19 mouse cellular contexts compared by ENCODE assay signal in the genomic region with DNA sequence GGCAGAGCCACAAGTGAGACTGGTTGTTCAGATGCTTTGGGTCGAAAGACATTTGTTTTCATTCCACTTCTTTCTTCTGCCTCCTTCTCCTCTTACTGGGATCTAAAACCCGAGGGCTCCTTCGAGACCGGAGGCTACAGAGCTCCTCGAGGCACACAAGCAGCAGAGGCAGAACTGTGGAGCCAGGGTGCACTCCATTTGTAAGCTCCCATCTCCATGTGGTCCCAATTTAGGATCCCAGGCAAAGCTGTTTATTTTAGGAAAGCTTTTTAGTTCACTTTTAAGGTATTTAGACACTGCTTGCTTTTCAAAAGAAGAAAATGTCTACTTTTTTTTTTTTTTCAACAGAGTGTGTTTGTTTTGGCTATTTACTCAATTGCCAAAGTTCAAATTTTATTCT. TPM values are rescaled to one million over a fixed set of nuclear protein-coding genes. Genes with fewer than 3 reads are reported as not detected.
DNase-seq lines count a peak whose midpoint lies in the region; ATAC-seq lines count a peak whose summit lies in the region.
"Had no signal": no experiment of that assay in that cellular context is flagged by ENCODE, and none has a peak within 500 bp of the region (broad histone marks: within the 10 kb centered on the region; RNA-seq: fewer than 3 reads in every experiment).

No protein-coding gene starts in this region.

- DNase-seq in NIH3T3 (ENCODE audit: low read depth) = peak; percentile 74
- no peak for DNase-seq in embryonic facial prominence, embryonic 10.5 days (ENCODE audit: low spot score)
- no peak for DNase-seq in limb, embryonic 10.5 days (ENCODE audit: low spot score)
- no peak for DNase-seq in layer of hippocampus, adult 9-11 months
- DNase-seq in right cerebral cortex, adult 18-20 months = no peak
- DNase-seq: adrenal gland, adult 8-10 months; adrenal gland, postnatal 14 days; adrenal gland, postnatal 36 days; cerebellum, adult 11-12 months; cerebellum, adult 2 months; cerebellum, adult 9-10 months; cerebellum, postnatal 10 days; forebrain, postnatal 0 days had no signal

- H3K4me3 ChIP-seq in embryonic facial prominence, embryonic 10.5 days = no peak overlapping the region
- no peak overlapping the region for H3K4me3 ChIP-seq in embryonic facial prominence, embryonic 12.5 days
- H3K4me3 ChIP-seq in limb, embryonic 10.5 days = no peak overlapping the region
- no peak overlapping the region for H3K4me3 ChIP-seq in hindbrain, embryonic 16.5 days (ENCODE audit: low read length)
- H3K4me3 ChIP-seq: forebrain, embryonic 13.5 days; forebrain, embryonic 15.5 days had no signal

- H3K27ac ChIP-seq in embryonic facial prominence, embryonic 10.5 days (replicated peaks) = peak overlapping the region; percentile 48; the same call in 1 of the 2 replicates
- H3K27ac ChIP-seq in embryonic facial prominence, embryonic 12.5 days = 0 out of 2 replicates have a peak overlapping the region, but pooled peaks have one; percentile 36
- peak overlapping the region; percentile 50; the same call in 1 of the 2 replicates for H3K27ac ChIP-seq in limb, embryonic 10.5 days
- no peak overlapping the region for H3K27ac ChIP-seq in hindbrain, embryonic 16.5 days (ENCODE audit: low read depth, low read length)
- H3K27ac ChIP-seq: forebrain, embryonic 13.5 days; forebrain, embryonic 15.5 days had no signal

- H3K36me3 ChIP-seq in embryonic facial prominence, embryonic 10.5 days (replicated peaks) = no peaks in the 10 kb centered on the region
- H3K36me3 ChIP-seq in embryonic facial prominence, embryonic 12.5 days = no peaks in the 10 kb centered on the region
- no peaks in the 10 kb centered on the region for H3K36me3 ChIP-seq in limb, embryonic 10.5 days
- no peaks in the 10 kb centered on the region for H3K36me3 ChIP-seq in hindbrain, embryonic 16.5 days (ENCODE audit: control insufficient read depth, insufficient read depth, low read length)

- no peak overlapping the region for H3K9ac ChIP-seq in embryonic facial prominence, embryonic 12.5 days
- no peak overlapping the region for H3K9ac ChIP-seq in hindbrain, embryonic 16.5 days (ENCODE audit: low read depth, low read length)
- H3K9ac ChIP-seq: forebrain, embryonic 13.5 days; forebrain, embryonic 15.5 days; forebrain, postnatal 0 days had no signal

- no peak overlapping the region for H3K4me2 ChIP-seq in embryonic facial prominence, embryonic 12.5 days (replicated peaks)
- no peak overlapping the region for H3K4me2 ChIP-seq in hindbrain, embryonic 16.5 days (ENCODE audit: low read length)
- H3K4me2 ChIP-seq: forebrain, embryonic 13.5 days; forebrain, embryonic 15.5 days had no signal

- H3K9me3 ChIP-seq in embryonic facial prominence, embryonic 10.5 days = no peaks in the 10 kb centered on the region
- H3K9me3 ChIP-seq in embryonic facial prominence, embryonic 12.5 days = no peaks in the 10 kb centered on the region
- H3K9me3 ChIP-seq in limb, embryonic 10.5 days (replicated peaks) = no peaks in the 10 kb centered on the region
- no peaks in the 10 kb centered on the region for H3K9me3 ChIP-seq in hindbrain, embryonic 16.5 days (ENCODE audit: control insufficient read depth, low read length)
- H3K9me3 ChIP-seq: forebrain, embryonic 13.5 days; forebrain, embryonic 15.5 days had no signal

- H3K27me3 ChIP-seq in embryonic facial prominence, embryonic 10.5 days (replicated peaks; ENCODE audit: low read depth, poor library complexity, severe bottlenecking) = 0 out of 2 replicates have a peak, but pooled peaks cover 3% of the 10 kb centered on the region
- H3K27me3 ChIP-seq in embryonic facial prominence, embryonic 12.5 days = no peaks in the 10 kb centered on the region
- H3K27me3 ChIP-seq in limb, embryonic 10.5 days (ENCODE audit: low read depth, poor library complexity, severe bottlenecking) = no peaks in the 10 kb centered on the region
- H3K27me3 ChIP-seq in hindbrain, embryonic 16.5 days (replicated peaks; ENCODE audit: control insufficient read depth, insufficient read depth, low read length) = no peaks in the 10 kb centered on the region
- H3K27me3 ChIP-seq: forebrain, embryonic 13.5 days; forebrain, embryonic 15.5 days; Patski had no signal

- ATAC-seq in embryonic facial prominence, embryonic 12.5 days (ENCODE audit: insufficient number of reproducible peaks, insufficient read depth, low FRiP score, low TSS enrichment) = no peak
- ATAC-seq in hindbrain, embryonic 16.5 days = no peak
- ATAC-seq: activated CD4-positive, CD25-positive, alpha-beta regulatory T cell, adult 4 months; forebrain, embryonic 13.5 days; forebrain, embryonic 15.5 days; forebrain, postnatal 0 days; Patski had no signal

- 34% methylated on average over 5 of the region's 5 CpGs for WGBS in embryonic facial prominence, embryonic 10.5 days
- WGBS in embryonic facial prominence, embryonic 12.5 days = 22% methylated on average over 5 of the region's 5 CpGs
- 53% methylated on average over 5 of the region's 5 CpGs for WGBS in limb, embryonic 10.5 days
- 78% methylated on average over 5 of the region's 5 CpGs for WGBS in hindbrain, embryonic 16.5 days

- H3K4me1 ChIP-seq in embryonic facial prominence, embryonic 10.5 days = peaks cover 5% of the 10 kb centered on the region
- peaks cover 6% of the 10 kb centered on the region; the same call in 1 of the 2 replicates for H3K4me1 ChIP-seq in embryonic facial prominence, embryonic 12.5 days
- peaks cover 11% of the 10 kb centered on the region; the same call in 1 of the 2 replicates for H3K4me1 ChIP-seq in limb, embryonic 10.5 days
- H3K4me1 ChIP-seq in hindbrain, embryonic 16.5 days (ENCODE audit: control insufficient read depth, insufficient read depth, low read depth, low read length) = no peaks in the 10 kb centered on the region
- H3K4me1 ChIP-seq: forebrain, embryonic 13.5 days had no signal

RNA-seq across cellular contexts. Expression of gene Scg5, which starts 28.1 kb away (rescaled TPM):
- polyA plus RNA-seq in embryonic facial prominence, embryonic 10.5 days (2016; fragmentation: Nextera tagmentation; extraction: Ambion mirVana) = 6.0 and 8.6 TPM in 2 replicates
- 8.5 and 8.8 TPM in 2 replicates for polyA plus RNA-seq in embryonic facial prominence, embryonic 12.5 days (2016; fragmentation: Nextera tagmentation; extraction: Ambion mirVana)
- polyA plus RNA-seq in limb, embryonic 10.5 days (2016; fragmentation: Nextera tagmentation; extraction: Ambion mirVana) = 0.61 and 0.85 TPM in 2 replicates
- polyA plus RNA-seq in hindbrain, embryonic 16.5 days (2015; fragmentation: Nextera tagmentation; extraction: Ambion mirVana) = 228 and 265 TPM in 2 replicates

RNA-seq across cellular contexts. Expression of gene Grem1, which starts 42.4 kb away (rescaled TPM):
- 0.64 and 0.75 TPM in 2 replicates for polyA plus RNA-seq in embryonic facial prominence, embryonic 10.5 days (2016; fragmentation: Nextera tagmentation; extraction: Ambion mirVana)
- 2.7 and 4.0 TPM in 2 replicates for polyA plus RNA-seq in embryonic facial prominence, embryonic 12.5 days (2016; fragmentation: Nextera tagmentation; extraction: Ambion mirVana)
- polyA plus RNA-seq in limb, embryonic 10.5 days (2016; fragmentation: Nextera tagmentation; extraction: Ambion mirVana) = 7.2 and 10.2 TPM in 2 replicates
- polyA plus RNA-seq in hindbrain, embryonic 16.5 days (2015; fragmentation: Nextera tagmentation; extraction: Ambion mirVana) = 1.8 and 2.0 TPM in 2 replicates
- polyA plus RNA-seq: activated CD4-positive, CD25-positive, alpha-beta regulatory T cell, adult 4 months had no signal

RNA-seq across cellular contexts. Expression of gene Arhgap11a, which starts 47.6 kb away (rescaled TPM):
- polyA plus RNA-seq in embryonic facial prominence, embryonic 10.5 days (2016; fragmentation: Nextera tagmentation; extraction: Ambion mirVana) = 37.2 and 38.3 TPM in 2 replicates
- 36.7 and 40.7 TPM in 2 replicates for polyA plus RNA-seq in embryonic facial prominence, embryonic 12.5 days (2016; fragmentation: Nextera tagmentation; extraction: Ambion mirVana)
- 34.8 and 40.7 TPM in 2 replicates for polyA plus RNA-seq in limb, embryonic 10.5 days (2016; fragmentation: Nextera tagmentation; extraction: Ambion mirVana)
- 5.2 and 8.0 TPM in 2 replicates for polyA plus RNA-seq in hindbrain, embryonic 16.5 days (2015; fragmentation: Nextera tagmentation; extraction: Ambion mirVana)

Comparison
In these comparisons a context has a peak if more than half of its experiments do, and no peak if none do; other contexts are left out.
1. RNA of gene Scg5, which starts 28.1 kb away (polyA plus RNA-seq): 228 to 265 TPM in hindbrain, embryonic 16.5 days; 6.0 to 8.6 TPM in embryonic facial prominence, embryonic 10.5 days, 8.5 to 8.8 TPM in embryonic facial prominence, embryonic 12.5 days and 0.61 to 0.85 TPM in limb, embryonic 10.5 days; every median in the first group is over 10 times any median in the second.